Mouse (Mus musculus): ENCODE results near the gene Nrbp1. TPM values are rescaled to one million over a fixed set of nuclear protein-coding genes. Genes with fewer than 3 reads are reported as not detected.

The Nrbp1 gene
- polyA plus RNA-seq, 1 experiment from 2014 or later = 160 TPM

DNA sequence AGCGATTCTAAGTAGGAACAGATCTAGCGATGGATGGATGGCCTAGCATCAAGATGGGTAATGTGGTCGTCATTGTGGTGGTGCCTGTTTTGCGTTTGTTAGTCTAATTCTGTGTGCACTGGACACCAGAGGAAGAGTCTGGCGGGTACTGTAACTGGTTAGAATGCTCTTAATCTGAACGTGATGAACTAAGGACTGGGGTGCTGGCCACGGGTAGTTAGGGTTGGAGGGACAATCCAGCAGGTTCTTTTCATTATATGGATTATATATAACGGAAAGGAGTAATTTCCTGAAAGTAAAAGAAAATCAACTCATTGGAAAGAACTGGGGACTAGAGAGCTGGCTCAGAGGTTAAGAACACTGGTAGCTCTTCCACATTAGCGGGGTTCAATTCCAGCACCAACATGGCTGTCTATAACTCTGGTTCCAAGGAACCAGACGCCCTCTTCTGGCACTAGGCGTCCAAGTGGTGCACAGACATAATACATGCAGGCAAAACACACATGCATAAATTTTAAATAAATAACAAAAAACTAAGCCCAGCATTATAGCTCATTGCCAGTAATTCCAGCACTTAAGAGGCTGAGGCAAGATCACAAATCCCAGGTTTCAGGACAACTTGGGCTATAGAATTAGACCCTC, 19.2 kb upstream of the Nrbp1 start:
- Histone ChIP-seq H3K4me2 (ENCODE audit: low read length) (peak overlapping the region; percentile 77), H3K9ac (ENCODE audit: low read length) (peak overlapping the region; percentile 84), H3K27ac (ENCODE audit: low read depth, low read length) (peak overlapping the region; percentile 90), H3K27me3 (replicated peaks; ENCODE audit: control insufficient read depth, insufficient read depth, low read length) (no peaks in the 10 kb centered on the region), H3K36me3 (ENCODE audit: control insufficient read depth, insufficient read depth, low read length) (no peaks in the 10 kb centered on the region), H3K4me3 (ENCODE audit: low read depth, low read length) (peak overlapping the region; percentile 96), H3K4me1 (ENCODE audit: control insufficient read depth, insufficient read depth, low read length) (peaks cover 5% of the 10 kb centered on the region; the same call in 1 of the 2 replicates), H3K9me3 (replicated peaks; ENCODE audit: control insufficient read depth, low read length) (no peaks in the 10 kb centered on the region)
- 0 out of 2 replicates have a peak, but pooled peaks have one; percentile 25 for ATAC-seq
- 16% methylated on average over 11 of the region's 11 CpGs for WGBS
- peak; percentile 82 for DNase-seq (ENCODE audit: low spot score)

DNA sequence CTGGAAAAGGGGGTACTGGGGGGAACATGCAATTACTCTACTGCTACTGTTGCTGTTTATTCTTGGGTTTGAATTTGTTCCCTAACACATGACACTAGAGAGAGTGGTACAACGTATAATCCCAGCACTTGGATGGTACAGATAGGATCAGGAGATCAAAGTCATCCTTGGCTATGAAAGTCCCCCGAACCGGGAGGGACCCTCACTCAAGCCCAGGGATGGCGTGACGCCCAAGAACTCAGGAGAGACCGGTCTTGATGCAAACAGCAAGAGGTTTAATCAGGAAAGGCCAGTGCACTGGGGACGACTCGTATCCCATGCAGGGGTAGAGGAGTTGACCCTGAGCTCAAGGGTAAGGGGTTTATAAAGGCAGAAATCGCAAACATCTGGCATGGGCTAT, 18.0 kb upstream of the Nrbp1 start:
- no peaks in the 10 kb centered on the region for H3K36me3 ChIP-seq (ENCODE audit: control insufficient read depth, insufficient read depth, low read length)
- no peaks in the 10 kb centered on the region for H3K27me3 ChIP-seq (replicated peaks; ENCODE audit: control insufficient read depth, insufficient read depth, low read length)
- peaks cover 5% of the 10 kb centered on the region; the same call in 1 of the 2 replicates for H3K4me1 ChIP-seq (ENCODE audit: control insufficient read depth, insufficient read depth, low read length)
- no peak for ATAC-seq
- H3K9ac ChIP-seq (ENCODE audit: low read length) = no peak overlapping the region
- no peak overlapping the region for H3K4me3 ChIP-seq (ENCODE audit: low read depth, low read length)
- 96% methylated on average over 9 of the region's 9 CpGs for WGBS
- DNase-seq (ENCODE audit: low spot score) = no peak
- H3K4me2 ChIP-seq (ENCODE audit: low read length) = no peak overlapping the region
- no peak overlapping the region for H3K27ac ChIP-seq (ENCODE audit: low read depth, low read length)
- no peaks in the 10 kb centered on the region for H3K9me3 ChIP-seq (replicated peaks; ENCODE audit: control insufficient read depth, low read length)

DNA sequence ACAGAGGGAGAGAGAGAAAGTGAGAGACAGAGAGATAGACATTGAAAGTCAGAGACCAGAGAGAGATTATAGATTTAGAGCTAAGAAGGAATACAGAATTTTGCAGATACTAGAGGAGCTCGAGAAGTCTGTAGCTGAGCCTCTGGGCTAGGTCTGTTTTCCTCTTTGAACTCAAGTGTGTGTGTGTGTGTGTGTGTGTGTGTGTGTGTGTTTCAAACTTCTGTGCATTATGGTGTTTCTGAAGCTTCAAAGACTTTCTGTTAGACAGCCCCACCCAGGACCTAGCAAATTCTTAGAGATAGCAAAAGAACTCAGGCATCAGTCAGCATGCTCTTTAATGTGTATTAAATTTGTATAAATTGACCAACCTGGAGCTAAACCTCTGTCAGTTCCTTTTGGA, 14.0 kb upstream of the Nrbp1 start:
- DNase-seq (ENCODE audit: low spot score) (no peak), ATAC-seq (no peak)
- H3K4me1 ChIP-seq (ENCODE audit: control insufficient read depth, insufficient read depth, low read length) = peaks cover 2% of the 10 kb centered on the region; the same call in 1 of the 2 replicates
- no peaks in the 10 kb centered on the region for H3K27me3 ChIP-seq (replicated peaks; ENCODE audit: control insufficient read depth, insufficient read depth, low read length)
- H3K36me3 ChIP-seq (ENCODE audit: control insufficient read depth, insufficient read depth, low read length) = no peaks in the 10 kb centered on the region
- WGBS = 75% methylated on average over 1 of the region's 1 CpGs
- no peaks in the 10 kb centered on the region for H3K9me3 ChIP-seq (replicated peaks; ENCODE audit: control insufficient read depth, low read length)
- H3K4me2 ChIP-seq (ENCODE audit: low read length) = no peak overlapping the region
- no peak overlapping the region for H3K4me3 ChIP-seq (ENCODE audit: low read depth, low read length)
- H3K9ac ChIP-seq (ENCODE audit: low read length) = no peak overlapping the region
- H3K27ac ChIP-seq (ENCODE audit: low read depth, low read length) = no peak overlapping the region

DNA sequence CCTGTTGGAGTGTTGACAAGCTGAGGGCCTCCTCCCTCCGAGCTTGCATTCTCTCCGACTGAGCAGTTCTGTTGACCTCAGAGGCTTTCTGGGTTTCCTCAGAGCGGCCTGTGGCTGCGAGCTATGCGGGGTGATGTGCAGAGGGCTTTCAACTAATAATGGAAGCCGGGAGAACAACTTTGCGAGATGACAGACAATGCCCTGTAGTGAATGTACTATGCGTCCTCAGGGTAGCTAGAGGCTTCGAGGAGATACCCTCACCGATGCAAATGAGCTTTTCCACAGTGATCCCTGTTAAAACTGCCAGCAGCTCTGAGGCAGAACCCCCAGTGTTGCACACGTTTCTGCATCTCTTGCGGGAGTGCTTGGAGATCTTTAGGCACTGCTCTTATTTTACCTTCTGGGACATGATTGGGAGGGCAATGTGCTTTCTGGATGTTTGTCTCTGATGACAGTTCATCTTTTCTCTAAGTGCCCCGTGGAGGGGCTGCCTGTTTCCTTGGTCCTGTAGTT, 914 bp downstream of the Nrbp1 start:
- DNase-seq (ENCODE audit: low spot score) (peak; percentile 32), ATAC-seq (no peak)
- H3K4me2 ChIP-seq (ENCODE audit: low read length) = peak overlapping the region; percentile 87

DNA sequence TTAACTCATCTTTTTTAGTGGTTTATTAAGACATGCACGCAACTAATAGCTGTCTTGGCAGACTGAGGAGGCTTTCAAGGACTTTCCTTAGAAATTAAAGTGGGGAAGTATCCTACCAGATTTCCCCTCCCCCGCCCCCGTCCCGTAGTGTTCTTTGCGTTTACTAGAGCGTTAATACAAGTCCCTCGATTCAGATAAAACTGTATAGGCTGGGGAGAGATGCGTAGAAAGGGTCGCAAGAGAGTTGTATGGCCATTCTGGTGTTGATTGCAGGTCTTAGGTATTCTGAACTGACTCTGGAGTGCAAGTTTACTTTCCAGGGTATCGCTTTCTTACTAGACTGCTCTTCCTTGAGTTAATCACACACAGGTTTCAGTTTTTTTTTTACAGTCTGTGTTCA, 1.5 kb downstream of the Nrbp1 start:
- Histone ChIP-seq H3K4me3 (ENCODE audit: low read depth, low read length) (peak overlapping the region; percentile 97), H3K4me2 (ENCODE audit: low read length) (peak overlapping the region; percentile 87), H3K4me1 (ENCODE audit: control insufficient read depth, insufficient read depth, low read length) (peaks cover 6% of the 10 kb centered on the region), H3K27ac (ENCODE audit: low read depth, low read length) (no peak overlapping the region), H3K9me3 (replicated peaks; ENCODE audit: control insufficient read depth, low read length) (no peaks in the 10 kb centered on the region), H3K27me3 (replicated peaks; ENCODE audit: control insufficient read depth, insufficient read depth, low read length) (no peaks in the 10 kb centered on the region), H3K36me3 (ENCODE audit: control insufficient read depth, insufficient read depth, low read length) (peaks cover 35% of the 10 kb centered on the region), H3K9ac (ENCODE audit: low read length) (peak overlapping the region; percentile 92)
- DNase-seq (ENCODE audit: low spot score) = no peak
- WGBS = 24% methylated on average over 10 of the region's 10 CpGs
- ATAC-seq = no peak

More for the DNA sequence above, 914 bp downstream of the Nrbp1 start:
- Histone ChIP-seq H3K4me3 (ENCODE audit: low read depth, low read length) (peak overlapping the region; percentile 97), H3K4me1 (ENCODE audit: control insufficient read depth, insufficient read depth, low read length) (peaks cover 6% of the 10 kb centered on the region), H3K9ac (ENCODE audit: low read length) (peak overlapping the region; percentile 92), H3K27ac (ENCODE audit: low read depth, low read length) (peak overlapping the region; percentile 95), H3K27me3 (replicated peaks; ENCODE audit: control insufficient read depth, insufficient read depth, low read length) (no peaks in the 10 kb centered on the region), H3K36me3 (ENCODE audit: control insufficient read depth, insufficient read depth, low read length) (peaks cover 28% of the 10 kb centered on the region), H3K9me3 (replicated peaks; ENCODE audit: control insufficient read depth, low read length) (no peaks in the 10 kb centered on the region)
- under 1% methylated on average over 13 of the region's 13 CpGs for WGBS

DNA sequence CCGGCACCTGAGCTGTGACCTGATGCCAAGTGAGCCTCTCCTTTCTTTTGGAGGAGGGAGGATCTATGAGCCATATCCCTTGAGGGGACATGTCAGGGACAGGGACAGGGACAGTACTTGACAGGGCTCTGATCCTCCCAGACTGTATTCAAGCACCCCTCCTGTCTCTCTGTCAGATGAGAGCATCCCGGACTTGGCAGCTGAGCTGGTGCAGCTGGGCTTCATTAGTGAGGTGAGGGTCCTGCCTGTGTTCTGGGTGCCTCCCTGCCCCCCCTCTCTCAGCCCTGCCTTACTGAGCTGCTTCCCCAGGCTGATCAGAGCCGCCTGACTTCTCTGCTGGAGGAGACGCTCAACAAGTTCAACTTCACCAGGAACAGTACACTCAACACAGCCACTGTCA, 10.1 kb downstream of the Nrbp1 start:
- Histone ChIP-seq H3K27me3 (replicated peaks; ENCODE audit: control insufficient read depth, insufficient read depth, low read length) (no peaks in the 10 kb centered on the region), H3K36me3 (ENCODE audit: control insufficient read depth, insufficient read depth, low read length) (peaks cover 93% of the 10 kb centered on the region), H3K27ac (ENCODE audit: low read depth, low read length) (no peak overlapping the region), H3K4me1 (ENCODE audit: control insufficient read depth, insufficient read depth, low read length) (peaks cover 6% of the 10 kb centered on the region; the same call in 1 of the 2 replicates), H3K4me2 (ENCODE audit: low read length) (no peak overlapping the region), H3K9me3 (replicated peaks; ENCODE audit: control insufficient read depth, low read length) (no peaks in the 10 kb centered on the region), H3K4me3 (ENCODE audit: low read depth, low read length) (no peak overlapping the region), H3K9ac (ENCODE audit: low read length) (no peak overlapping the region)
- ATAC-seq = peak; percentile 28; the same call in 1 of the 2 replicates
- 64% methylated on average over 4 of the region's 4 CpGs for WGBS
- peak; percentile 8 for DNase-seq (ENCODE audit: low spot score)

DNA sequence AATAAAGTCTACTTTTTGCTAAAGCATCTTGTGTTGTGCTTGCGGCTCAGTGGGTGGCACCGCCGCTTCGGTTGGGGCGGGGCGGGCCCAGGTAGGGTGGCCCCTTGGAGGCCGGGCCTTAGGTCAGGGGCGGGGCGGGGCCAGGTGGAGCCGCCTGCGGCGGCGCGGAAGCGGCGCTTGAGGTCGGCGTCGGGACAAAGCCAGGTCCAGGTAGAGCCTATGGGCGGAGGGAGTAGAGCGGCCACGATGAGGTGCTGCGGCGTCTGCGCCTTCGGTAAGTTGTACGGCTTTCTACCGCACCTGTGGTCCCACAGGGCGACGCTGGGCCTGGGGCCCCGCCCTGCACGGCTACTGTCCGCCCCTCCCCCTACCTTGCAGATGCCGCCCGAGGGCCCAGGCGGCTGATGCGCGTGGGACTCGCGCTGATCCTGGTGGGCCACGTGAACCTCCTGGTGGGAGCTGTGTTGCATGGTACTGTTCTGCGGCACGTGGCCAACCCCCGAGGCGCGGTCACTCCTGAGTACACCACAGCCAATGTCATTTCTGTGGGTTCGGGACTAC, 11.0 kb downstream of the Nrbp1 start, which contains the start of gene Krtcap3:
TSS of gene Krtcap3 (plus strand) at position 151 of the 561 bp plus-strand sequence.
- Histone ChIP-seq H3K36me3 (ENCODE audit: control insufficient read depth, insufficient read depth, low read length) (peaks cover 91% of the 10 kb centered on the region), H3K27ac (ENCODE audit: low read depth, low read length) (no peak within 1 kb of the TSS), H3K4me3 (ENCODE audit: low read depth, low read length) (no peak within 1 kb of the TSS), H3K4me1 (ENCODE audit: control insufficient read depth, insufficient read depth, low read length) (peaks cover 6% of the 10 kb centered on the region; the same call in 1 of the 2 replicates), H3K27me3 (replicated peaks; ENCODE audit: control insufficient read depth, insufficient read depth, low read length) (no peaks in the 10 kb centered on the region), H3K4me2 (ENCODE audit: low read length) (peak within 1 kb of the TSS; percentile 22; the same call in 1 of the 2 replicates), H3K9me3 (replicated peaks; ENCODE audit: control insufficient read depth, low read length) (no peaks in the 10 kb centered on the region), H3K9ac (ENCODE audit: low read length) (peak within 1 kb of the TSS; percentile 18; the same call in 1 of the 2 replicates)
- 6% methylated on average over 46 of the region's 47 CpGs for WGBS
- ATAC-seq (peak; percentile 60), DNase-seq (ENCODE audit: low spot score) (peak; percentile 19)

DNA sequence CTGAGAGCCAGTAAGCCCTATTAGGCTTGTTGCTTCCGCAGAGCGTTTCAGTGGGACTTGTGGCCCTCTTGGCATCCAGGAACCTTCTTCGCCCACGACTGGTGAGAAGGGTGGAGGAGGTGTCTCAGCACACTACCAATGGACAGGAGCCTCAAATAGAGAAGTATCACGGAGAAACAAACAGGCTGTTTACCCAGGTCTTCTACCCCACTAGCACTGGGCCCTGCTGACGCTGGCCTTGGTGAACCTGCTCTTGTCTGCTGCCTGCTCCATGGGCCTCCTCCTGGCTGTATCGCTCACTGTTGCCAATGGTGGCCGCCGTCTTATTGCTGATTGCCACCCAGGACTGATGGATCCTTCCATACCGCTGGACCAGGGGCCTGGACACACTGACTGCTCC, 11.5 kb downstream of the Nrbp1 start:
- peak; percentile 36; the same call in 1 of the 2 replicates for ATAC-seq

More for the DNA sequence above, 11.5 kb downstream of the Nrbp1 start:
- Histone ChIP-seq H3K4me3 (ENCODE audit: low read depth, low read length) (no peak overlapping the region), H3K4me2 (ENCODE audit: low read length) (no peak overlapping the region; the same call in 1 of the 2 replicates), H3K27me3 (replicated peaks; ENCODE audit: control insufficient read depth, insufficient read depth, low read length) (no peaks in the 10 kb centered on the region), H3K9me3 (replicated peaks; ENCODE audit: control insufficient read depth, low read length) (no peaks in the 10 kb centered on the region), H3K9ac (ENCODE audit: low read length) (no peak overlapping the region), H3K27ac (ENCODE audit: low read depth, low read length) (no peak overlapping the region), H3K4me1 (ENCODE audit: control insufficient read depth, insufficient read depth, low read length) (peaks cover 6% of the 10 kb centered on the region; the same call in 1 of the 2 replicates), H3K36me3 (ENCODE audit: control insufficient read depth, insufficient read depth, low read length) (peaks cover 88% of the 10 kb centered on the region)
- WGBS = 46% methylated on average over 10 of the region's 10 CpGs
- DNase-seq (ENCODE audit: low spot score) = no peak
